Mouse (Mus musculus) heart, embryonic 13.5 days (tissue): ENCODE results near the gene D930048N14Rik. TPM values are rescaled to one million over a fixed set of nuclear protein-coding genes. Genes with fewer than 3 reads are reported as not detected.

Experiments used
- polyA plus RNA-seq: library from polyadenylated mRNA; unstranded; fragments of >200 nt; fragmentation: Nextera tagmentation; extraction: Ambion mirVana; gene quantifications from 2 replicates; pipeline ENCODE4 v1.2.1, GENCODE M21; 2015

The D930048N14Rik gene
- polyA plus RNA-seq, 1 experiment from 2014 or later, result 0.86 TPM

Other genes starting within 250 kb of the D930048N14Rik start
- gene Phykpl, start 66.2 kb upstream of the D930048N14Rik start, polyA plus RNA-seq, result 13.1 and 14.6 TPM in 2 replicates
- gene Hnrnpab, start 44.1 kb upstream of the D930048N14Rik start, polyA plus RNA-seq, result 273 and 282 TPM in 2 replicates
- 101 and 102 TPM in 2 replicates for gene Nhp2, start 31.2 kb upstream of the D930048N14Rik start, polyA plus RNA-seq
- gene Rmnd5b, start 15.1 kb upstream of the D930048N14Rik start, polyA plus RNA-seq, result 31.0 and 33.5 TPM in 2 replicates
- 12.7 and 14.1 TPM in 2 replicates for gene N4bp3, start 112 bp upstream of the D930048N14Rik start, polyA plus RNA-seq
- gene 0610009B22Rik, start 37.9 kb downstream of the D930048N14Rik start, polyA plus RNA-seq, result 60.8 and 67.6 TPM in 2 replicates
- 9.9 and 10.3 TPM in 2 replicates for gene Sec24a, start 112.7 kb downstream of the D930048N14Rik start, polyA plus RNA-seq
- 133 TPM in 2 replicates for gene Sar1b, start 112.7 kb downstream of the D930048N14Rik start, polyA plus RNA-seq
- 0.60 and 0.78 TPM in 2 replicates for gene Jade2, start 206.7 kb downstream of the D930048N14Rik start, polyA plus RNA-seq